Mouse (Mus musculus) heart, embryonic 14.5 days (tissue): ENCODE results near the gene Armc9. TPM values are rescaled to one million over a fixed set of nuclear protein-coding genes. Genes with fewer than 3 reads are reported as not detected.

Experiments used
- ATAC-seq: fragments of 200-750 bp; cut with Nextera tagmentation; 2 replicates; pipeline ENCODE4 v1.8.0; 2017; ENCODE audit warnings: low read depth, moderate TSS enrichment; ENCODE audit not compliant: insufficient number of reproducible peaks, insufficient read depth, low FRiP score
- H3K27ac ChIP-seq, 2 experiments: fragments of 200-500 bp in 1 of 2; fragments of 300-500 bp in 1 of 2; sonication (generic) in 1 of 2; replicated peaks in 1 of 2; 2 replicates each; pipeline ENCODE4 v1.5.1; 2012 to 2014; ENCODE audit warnings: low read depth in 2 of 2, low read length in 2 of 2, control low read depth in 1 of 2, mild to moderate bottlenecking in 1 of 2, mixed read lengths in 1 of 2; ENCODE audit not compliant: control insufficient read depth in 1 of 2, insufficient read depth in 1 of 2
- H3K27me3 ChIP-seq: fragments of 300-500 bp; sonication (generic); 2 replicates; pipeline ENCODE4 v1.6.1; 2014; ENCODE audit warnings: mild to moderate bottlenecking, low read length, control low read depth; ENCODE audit not compliant: control insufficient read depth, insufficient read depth
- H3K36me3 ChIP-seq: fragments of 300-500 bp; sonication (generic); 2 replicates; pipeline ENCODE4 v1.6.1; 2014; ENCODE audit warnings: mild to moderate bottlenecking, control low read depth, low read length, mixed read lengths; ENCODE audit not compliant: control insufficient read depth, insufficient read depth
- H3K4me1 ChIP-seq, 2 experiments: fragments of 200-500 bp in 1 of 2; fragments of 300-500 bp in 1 of 2; sonication (generic) in 1 of 2; 2 replicates each; pipeline ENCODE4 v1.6.1; 2012 to 2014; ENCODE audit warnings: low read length in 2 of 2, control low read depth in 1 of 2, mixed read lengths in 1 of 2; ENCODE audit not compliant: control insufficient read depth in 2 of 2, insufficient read depth in 2 of 2
- H3K4me2 ChIP-seq: fragments of 300-500 bp; sonication (generic); 2 replicates; pipeline ENCODE4 v1.6.1; 2014; ENCODE audit warnings: mild to moderate bottlenecking, low read length
- H3K4me3 ChIP-seq, 2 experiments: fragments of 200-500 bp in 1 of 2; fragments of 300-500 bp in 1 of 2; sonication (generic) in 1 of 2; 2 replicates each; pipeline ENCODE4 v1.5.1; 2012 to 2014; ENCODE audit warnings: low read length in 2 of 2, mild to moderate bottlenecking in 2 of 2, control low read depth in 1 of 2, low read depth in 1 of 2, moderate library complexity in 1 of 2; ENCODE audit not compliant: control insufficient read depth in 1 of 2, insufficient read depth in 1 of 2
- H3K9ac ChIP-seq: fragments of 300-500 bp; sonication (generic); 2 replicates; pipeline ENCODE4 v1.6.1; 2014; ENCODE audit warnings: mild to moderate bottlenecking, low read length
- H3K9me3 ChIP-seq: fragments of 300-500 bp; sonication (generic); 2 replicates; pipeline ENCODE4 v1.6.1; 2016; ENCODE audit warnings: low read length, control low read depth; ENCODE audit not compliant: control insufficient read depth
- WGBS: fragments of 180-500 bp; shearing (Covaris S2); extraction: QIAGEN DNeasy Blood & Tissue Kit; methylation state at CpG from one replicate; pipeline ENCODE4 v1.1.7; 2014; 5-methylcytosine and 5-hydroxymethylcytosine counted together
- polyA plus RNA-seq: library from polyadenylated mRNA; unstranded; fragments of >200 nt; fragmentation: Nextera tagmentation; extraction: Ambion mirVana; gene quantifications from 2 replicates; pipeline ENCODE4 v1.2.1, GENCODE M21; 2014

Gene Armc9
- polyA plus RNA-seq, 1 experiment from 2014 or later, result 11.9 TPM

GRCm38 (mm10) chr1:86294472-86294871 is 139.9 kb downstream of the Armc9 start:
- no peak overlapping the region for H3K9ac ChIP-seq
- H3K27ac ChIP-seq, result no peak overlapping the region
- no peak for ATAC-seq
- H3K4me2 ChIP-seq, result no peak overlapping the region
- no peaks in the 10 kb centered on the region for H3K27me3 ChIP-seq
- H3K4me3 ChIP-seq, result no peak overlapping the region
- 40% methylated on average over 4 of the region's 4 CpGs for WGBS
- no peaks in the 10 kb centered on the region for H3K9me3 ChIP-seq
- peaks cover 0 to 4% of the 10 kb centered on the region in 2 experiments; a peak in 2 of 4 replicates for H3K4me1 ChIP-seq
- H3K36me3 ChIP-seq, result no peaks in the 10 kb centered on the region

DNA sequence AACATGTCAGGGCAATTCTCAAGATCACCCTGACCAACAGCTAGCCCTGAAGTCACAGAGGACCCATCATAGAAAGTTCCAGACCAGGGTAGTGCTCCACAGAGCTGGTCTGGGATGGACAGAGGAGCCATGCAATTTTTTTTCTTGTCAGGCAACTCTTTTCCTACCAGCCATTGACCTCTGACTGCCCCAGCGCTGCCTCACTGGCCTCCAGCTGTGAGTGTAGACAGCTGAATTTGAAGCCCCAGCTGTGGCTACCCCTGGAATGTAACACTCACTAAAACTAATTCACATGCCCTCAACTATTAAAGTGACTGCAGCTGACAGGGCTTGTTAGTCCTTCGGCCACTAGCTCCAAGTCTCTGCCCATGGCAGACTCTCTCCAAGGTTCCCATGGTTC is 145.5 kb downstream of the Armc9 start:
- ATAC-seq, result no peak
- Histone ChIP-seq H3K27ac (no peak overlapping the region), H3K9ac (no peak overlapping the region), H3K27me3 (peaks cover 40% of the 10 kb centered on the region), H3K4me2 (no peak overlapping the region), H3K4me1 (peaks cover 7 to 9% of the 10 kb centered on the region in 2 experiments; a peak in 3 of 4 replicates), H3K4me3 (no peak overlapping the region), H3K36me3 (no peaks in the 10 kb centered on the region), H3K9me3 (no peaks in the 10 kb centered on the region)
- WGBS, result 33% methylated on average over 2 of the region's 2 CpGs

- no peaks in the 10 kb centered on the region for H3K36me3 ChIP-seq
- no peak overlapping the region for H3K4me2 ChIP-seq
- H3K4me1 ChIP-seq, result peaks cover 7 to 9% of the 10 kb centered on the region in 2 experiments; a peak in 3 of 4 replicates
- no peak for ATAC-seq
- H3K9me3 ChIP-seq, result no peaks in the 10 kb centered on the region
- H3K27ac ChIP-seq, result no peak overlapping the region
- H3K9ac ChIP-seq, result no peak overlapping the region
- 58% methylated on average over 7 of the region's 7 CpGs for WGBS
- no peak overlapping the region for H3K4me3 ChIP-seq
- H3K27me3 ChIP-seq, result peaks cover 46% of the 10 kb centered on the region
Measured at GRCm38 (mm10) chr1:86300731-86301130, 146.2 kb downstream of the Armc9 start.

- no peak for ATAC-seq
Measured at GRCm38 (mm10) chr1:86301221-86302091, 146.9 kb downstream of the Armc9 start.

DNA sequence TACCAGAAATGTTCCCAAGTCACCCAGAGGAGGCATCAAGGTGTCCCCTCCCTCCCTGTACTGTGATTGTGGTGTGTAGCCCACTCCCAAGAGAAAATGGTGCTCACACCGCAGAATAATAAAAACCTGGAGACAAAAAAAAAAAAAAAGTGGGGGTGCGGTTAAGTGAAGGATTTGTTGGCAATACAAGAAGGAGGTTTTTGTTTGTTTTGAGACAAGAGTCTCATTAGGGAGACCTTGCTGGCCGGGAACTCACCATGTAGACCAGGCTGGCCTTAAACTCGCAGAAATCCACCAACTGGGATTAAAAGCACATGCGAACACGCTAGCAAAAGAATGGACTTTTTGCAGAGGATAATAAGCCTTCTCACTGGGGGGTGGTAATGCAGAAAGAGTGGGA is 148.0 kb downstream of the Armc9 start, which contains the start of gene B3gnt7:
Gene B3gnt7, plus strand, starts transcription at position 301 of the 400 bp plus-strand sequence.
- Histone ChIP-seq H3K4me3 (peak within 1 kb of the TSS; percentile 61 to 67), H3K9me3 (no peaks in the 10 kb centered on the region), H3K27ac (no peak within 1 kb of the TSS), H3K4me1 (peaks cover 7 to 9% of the 10 kb centered on the region in 2 experiments; a peak in 3 of 4 replicates), H3K4me2 (peak within 1 kb of the TSS; percentile 89), H3K9ac (peak within 1 kb of the TSS; percentile 65), H3K36me3 (no peaks in the 10 kb centered on the region), H3K27me3 (peaks cover 48% of the 10 kb centered on the region)
- no peak for ATAC-seq
- 37% methylated on average over 6 of the region's 6 CpGs for WGBS

More at GRCm38 (mm10) chr1:86301221-86302091, 146.9 kb downstream of the Armc9 start:
- H3K27ac ChIP-seq, result no peak overlapping the region
- H3K4me1 ChIP-seq, result peaks cover 7 to 9% of the 10 kb centered on the region in 2 experiments; a peak in 3 of 4 replicates
- H3K27me3 ChIP-seq, result peaks cover 48% of the 10 kb centered on the region
- WGBS, result 46% methylated on average over 6 of the region's 6 CpGs
- no peak overlapping the region for H3K9ac ChIP-seq
- H3K9me3 ChIP-seq, result no peaks in the 10 kb centered on the region
- H3K4me2 ChIP-seq, result no peak overlapping the region
- no peaks in the 10 kb centered on the region for H3K36me3 ChIP-seq
- no peak overlapping the region for H3K4me3 ChIP-seq

DNA sequence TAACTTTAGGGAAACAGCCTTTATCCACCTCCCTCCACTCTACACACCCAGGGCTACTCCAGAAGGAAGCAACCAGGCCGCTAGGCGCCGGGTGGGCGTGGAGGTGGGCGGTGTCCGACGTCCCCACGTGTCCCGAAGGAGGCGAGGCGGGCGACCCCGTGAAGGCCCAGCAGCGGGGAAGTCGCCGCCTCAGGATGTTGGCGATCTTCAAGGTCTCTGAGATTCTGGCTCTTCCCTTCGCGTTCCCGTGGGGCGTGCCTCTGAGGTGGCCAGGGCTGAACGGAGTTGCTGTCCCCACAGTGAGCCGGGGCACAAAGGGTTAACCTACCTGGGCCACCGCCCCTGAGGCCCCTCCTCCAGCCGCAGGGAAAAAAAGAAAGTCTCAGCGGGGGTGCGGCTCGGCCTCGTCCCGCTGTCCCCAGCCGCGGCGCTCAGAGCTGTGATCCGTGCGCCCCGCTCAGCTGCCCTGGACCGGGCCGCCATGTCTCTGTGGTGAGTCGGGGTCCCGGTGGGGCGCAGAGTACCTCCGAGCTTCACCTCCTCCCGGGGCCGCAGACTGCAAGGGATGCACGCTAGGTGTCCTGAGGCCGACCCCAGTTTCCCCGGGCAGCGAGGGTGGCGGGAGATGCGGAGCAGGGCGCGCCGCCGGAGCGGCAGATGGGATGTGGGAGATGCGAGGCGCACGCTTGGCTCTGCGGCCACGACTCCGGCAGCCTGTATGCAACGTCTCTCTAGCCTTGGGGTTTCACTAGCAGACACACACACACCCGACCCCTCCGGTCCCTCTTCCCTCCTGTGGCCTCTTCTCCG is 148.7 kb downstream of the Armc9 start:
- Histone ChIP-seq H3K4me3 (peak overlapping the region; percentile 61 to 67), H3K27ac (no peak overlapping the region), H3K36me3 (no peaks in the 10 kb centered on the region), H3K9me3 (no peaks in the 10 kb centered on the region), H3K27me3 (peaks cover 48% of the 10 kb centered on the region), H3K9ac (peak overlapping the region; percentile 65), H3K4me2 (peak overlapping the region; percentile 89), H3K4me1 (peaks cover 7 to 9% of the 10 kb centered on the region in 2 experiments; a peak in 3 of 4 replicates)
- 1% methylated on average over 62 of the region's 65 CpGs for WGBS
- ATAC-seq, result peak; percentile 47; the same call in 1 of the 2 replicates

DNA sequence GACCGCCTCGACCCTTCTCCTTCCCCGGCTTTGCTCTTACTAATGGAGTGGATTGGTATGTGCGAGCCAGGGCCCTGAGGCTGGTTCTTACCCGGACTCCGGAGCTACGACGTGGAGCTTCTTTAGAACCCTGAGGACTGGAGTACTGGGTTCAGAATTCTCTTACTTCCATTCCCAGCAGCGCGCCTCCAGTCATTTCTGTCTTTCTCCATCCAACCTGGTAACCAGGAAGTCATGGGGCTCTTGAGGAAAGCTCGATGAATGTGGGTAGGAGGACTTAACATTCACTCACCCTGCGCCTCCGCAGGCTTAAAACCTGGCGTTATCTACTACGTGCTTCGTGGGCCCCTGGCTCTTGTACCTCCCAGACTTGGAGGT is 149.3 kb downstream of the Armc9 start:
- H3K4me1 ChIP-seq, result peaks cover 7 to 9% of the 10 kb centered on the region in 2 experiments; a peak in 3 of 4 replicates
- H3K4me2 ChIP-seq, result peak overlapping the region; percentile 89
- peak overlapping the region; percentile 65; the same call in 1 of the 2 replicates for H3K9ac ChIP-seq
- no peak for ATAC-seq
- H3K9me3 ChIP-seq, result no peaks in the 10 kb centered on the region
- 4% methylated on average over 15 of the region's 16 CpGs for WGBS
- peak overlapping the region; percentile 61 to 67 for H3K4me3 ChIP-seq
- no peak overlapping the region for H3K27ac ChIP-seq
- H3K27me3 ChIP-seq, result peaks cover 48% of the 10 kb centered on the region
- H3K36me3 ChIP-seq, result no peaks in the 10 kb centered on the region
